Mouse (Mus musculus) CD8-positive naive resting alpha-beta T cell, adult 2 months (primary cell): ENCODE results near the gene Notch4.

Experiments used
- DNase-seq, 2 experiments: peaks; one replicate each; pipeline ENCODE4 v3.0.0; 2022; ENCODE audit warnings: low read depth in 2 of 2, low spot score in 2 of 2

The Notch4 gene

GRCm38 (mm10) chr17:34592581-34593549, 28.8 kb downstream of the Notch4 start:
- DNase-seq, result no peak

- DNase-seq, result no peak
These were observed 29.9 kb downstream of the Notch4 start for GRCm38 (mm10) chr17:34593752-34594525.

- no peak for DNase-seq
These were observed 32.0 kb downstream of the Notch4 start for GRCm38 (mm10) chr17:34596098-34596497.

- DNase-seq, result no peak
These were observed 33.6 kb downstream of the Notch4 start, which contains the start of gene Ager for GRCm38 (mm10) chr17:34597566-34598095. TSS of gene Ager (plus strand) at chr17:34597862.

GRCm38 (mm10) chr17:34599891-34600290, 35.8 kb downstream of the Notch4 start:
- no peak for DNase-seq

- no peak for DNase-seq
These were observed 37.7 kb downstream of the Notch4 start for GRCm38 (mm10) chr17:34601796-34602195.

- DNase-seq, result peak; percentile 95 to 96
These were observed 39.5 kb downstream of the Notch4 start, which contains the start of gene Rnf5 for GRCm38 (mm10) chr17:34603375-34604060. TSS of gene Rnf5 (minus strand) at chr17:34603690.

- peak; percentile 97 for DNase-seq
These were observed 40.0 kb downstream of the Notch4 start, which contains the start of gene Agpat1 for GRCm38 (mm10) chr17:34604061-34604508. TSS of gene Agpat1 (plus strand) at chr17:34604262.

- DNase-seq, result no peak
These were observed 40.6 kb downstream of the Notch4 start for GRCm38 (mm10) chr17:34604511-34605237.

- peak; percentile 80 to 89 for DNase-seq
These were observed 41.5 kb downstream of the Notch4 start for GRCm38 (mm10) chr17:34605609-34606008.

- no peak for DNase-seq
These were observed 42.3 kb downstream of the Notch4 start for GRCm38 (mm10) chr17:34606186-34607039.

- no peak for DNase-seq
These were observed 43.9 kb downstream of the Notch4 start for GRCm38 (mm10) chr17:34607997-34608396.

GRCm38 (mm10) chr17:34611050-34611449, 47.0 kb downstream of the Notch4 start:
- DNase-seq, result no peak

- no peak for DNase-seq
These were observed 49.1 kb downstream of the Notch4 start for GRCm38 (mm10) chr17:34613054-34613645.

- no peak for DNase-seq
These were observed 49.8 kb downstream of the Notch4 start for GRCm38 (mm10) chr17:34613830-34614229.

GRCm38 (mm10) chr17:34615871-34616270, 51.8 kb downstream of the Notch4 start, which contains the start of gene Egfl8:
TSS of gene Egfl8 (minus strand) at chr17:34615971.
- no peak for DNase-seq

GRCm38 (mm10) chr17:34618999-34619398, 54.9 kb downstream of the Notch4 start:
- DNase-seq, result peak; percentile 76 to 88

- no peak for DNase-seq
These were observed 56.9 kb downstream of the Notch4 start for GRCm38 (mm10) chr17:34621006-34621405.

- no peak for DNase-seq
These were observed 59.1 kb downstream of the Notch4 start for GRCm38 (mm10) chr17:34623161-34623560.
